Mouse (Mus musculus): ENCODE results near the gene Stat3.

- TF ChIP-seq CTCF (IDR thresholded peaks at IDR 0.05; ENCODE audit: low read depth) (no peak), EP300 (optimal IDR thresholded peaks at IDR 0.05) (no peak)
These were observed 95.2 kb downstream of the Stat3 start for GRCm38 (mm10) chr11:100844121-100844520.
